19 mouse cellular contexts compared by ENCODE assay signal in genomic region chr17:35198946-35199345, GRCm38 (mm10). TPM values are rescaled to one million over a fixed set of nuclear protein-coding genes. Genes with fewer than 3 reads are reported as not detected.
A peak's percentile ranks its signal among the peaks of the same experiment; 100 is the strongest.
DNase-seq lines count a peak whose midpoint lies in the region; ATAC-seq lines count a peak whose summit lies in the region.
"Had no signal": no experiment of that assay in that cellular context is flagged by ENCODE, and none has a peak within 500 bp of the region (broad histone marks: within the 10 kb centered on the region; RNA-seq: fewer than 3 reads in every experiment).

No protein-coding gene starts in this region.

- ATAC-seq in megakaryocyte-erythroid progenitor cell, adult 5-6 weeks (replicated peaks; ENCODE audit: low FRiP score, low TSS enrichment, poor library complexity, severe bottlenecking): no peak
- ATAC-seq: activated CD4-positive, CD25-positive, alpha-beta regulatory T cell, adult 4 months; CD4-positive, CD25-positive, alpha-beta regulatory T cell, adult 4 months; forebrain, embryonic 13.5 days; forebrain, postnatal 0 days; inflammation-experienced regulatory T-cells, adult 6 months had no signal

- DNase-seq in thymus, postnatal 4 days: peak; percentile 25
- DNase-seq in thymus, postnatal 10 days (ENCODE audit: low spot score in 2 of 2): no peak
- DNase-seq in ES-CJ7 (ENCODE audit: low read depth, low spot score) (peak; percentile 65), adipocyte (ENCODE audit: low spot score) (no peak)
- DNase-seq in induced T-regulatory cell, adult 2 months (ENCODE audit: low read depth): peak; percentile 48
- DNase-seq: adrenal gland, adult 2 months; adrenal gland, postnatal 25 days; cerebellum, adult 2 months; cerebellum, postnatal 10 days; forebrain, postnatal 0 days; gastrocnemius, postnatal 14 days; heart, postnatal 36 days had no signal

RNA-seq across cellular contexts. Expression of gene Tnf, which starts 2.9 kb away (rescaled TPM):
- 1.8 TPM in 1 of 2 replicates, not detected in the other for total RNA-seq in megakaryocyte-erythroid progenitor cell, adult 5-6 weeks (2014; fragmentation: Nextera tagmentation)
- total RNA-seq in megakaryocyte-erythroid progenitor cell, adult 5-6 weeks (2017): 0.88 and 7.7 TPM in 2 replicates
- total RNA-seq: gastrocnemius, adult 18-20 months had no signal

RNA-seq across cellular contexts. Expression of gene Ltb, which starts 4.7 kb away (rescaled TPM):
- total RNA-seq in megakaryocyte-erythroid progenitor cell, adult 5-6 weeks (2014; fragmentation: Nextera tagmentation): 5.5 and 12.6 TPM in 2 replicates
- 1.3 TPM in 1 of 2 replicates, not detected in the other for total RNA-seq in megakaryocyte-erythroid progenitor cell, adult 5-6 weeks (2017)

RNA-seq across cellular contexts. Expression of gene Lta, which starts 6.2 kb away (rescaled TPM):
- total RNA-seq in megakaryocyte-erythroid progenitor cell, adult 5-6 weeks (2014; fragmentation: Nextera tagmentation): 0.45 TPM in 1 of 2 replicates, not detected in the other
- not detected in 2 replicates for total RNA-seq in megakaryocyte-erythroid progenitor cell, adult 5-6 weeks (2017)
- total RNA-seq: forebrain, postnatal 0 days had no signal

RNA-seq across cellular contexts. Expression of gene Lst1, which starts 10.7 kb away (rescaled TPM):
- total RNA-seq in megakaryocyte-erythroid progenitor cell, adult 5-6 weeks (2014; fragmentation: Nextera tagmentation): not detected in 2 replicates
- 15.8 TPM in 1 of 2 replicates, not detected in the other for total RNA-seq in megakaryocyte-erythroid progenitor cell, adult 5-6 weeks (2017)

RNA-seq across cellular contexts. Expression of gene Gm16181, which starts 21.7 kb away (rescaled TPM):
- not detected in 2 replicates for total RNA-seq in megakaryocyte-erythroid progenitor cell, adult 5-6 weeks (2014; fragmentation: Nextera tagmentation)
- total RNA-seq in megakaryocyte-erythroid progenitor cell, adult 5-6 weeks (2017): not detected in 2 replicates
- total RNA-seq: adrenal gland, adult 2 months; adrenal gland, postnatal 25 days; ES-E14; forebrain, postnatal 0 days; gastrocnemius, adult 18-20 months; gastrocnemius, postnatal 14 days; heart, postnatal 36 days had no signal

Comparison
In these comparisons a context has a peak if more than half of its experiments do, and no peak if none do; other contexts are left out.
1. DNase-seq: peak in thymus, postnatal 4 days (single experiment), ES-CJ7 (single experiment) and induced T-regulatory cell, adult 2 months (single experiment); none in thymus, postnatal 10 days (0 of 2) and adipocyte (single experiment).